Mouse (Mus musculus): ENCODE measurements around the gene Med16.

DNA sequence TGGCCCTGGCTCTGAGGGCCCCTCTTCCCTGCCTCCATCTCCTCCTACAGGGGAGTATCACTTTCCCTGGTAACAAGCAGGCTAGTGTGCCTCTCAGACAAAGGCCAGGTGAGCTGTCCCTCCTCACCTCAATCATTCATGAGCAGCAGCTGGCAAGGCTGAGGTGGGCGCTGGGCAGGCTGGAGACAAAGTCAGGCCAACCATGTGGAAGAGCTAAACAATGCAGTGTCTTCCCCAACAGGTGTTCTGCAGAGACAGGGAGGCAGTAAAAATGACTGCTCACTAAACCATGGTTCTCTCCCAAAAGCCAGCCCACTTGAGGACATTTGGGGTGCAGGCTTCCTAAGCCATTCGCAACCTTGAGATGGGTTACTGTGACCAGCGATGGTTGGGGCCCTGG is 57.1 kb downstream of the Med16 start:
- TF ChIP-seq CTCF (conservative IDR thresholded peaks at IDR 0.05; ENCODE audit: insufficient read depth, insufficient read length, low read depth, low read length) (no peak), POLR2A (IDR thresholded peaks at IDR 0.05; ENCODE audit: low read depth, low read length) (no peak)

All from kidney, adult 2 months (tissue).